Mouse (Mus musculus) cerebellum, postnatal 10 days (tissue): Measurements from ENCODE around the gene Idh3a.
A peak's percentile ranks its signal among the peaks of the same experiment; 100 is the strongest.
"Not testable (repeated sequence)": the region's sequence is repeated elsewhere in the genome, so short reads cannot be mapped to it uniquely, and the experiment has no call there.

ENCODE experiments used
- DNase-seq, 2 experiments: peaks; one replicate each; pipeline ENCODE4 v3.0.0; 2021; ENCODE audit warnings: mixed read lengths in 2 of 2

Idh3a gene

DNA sequence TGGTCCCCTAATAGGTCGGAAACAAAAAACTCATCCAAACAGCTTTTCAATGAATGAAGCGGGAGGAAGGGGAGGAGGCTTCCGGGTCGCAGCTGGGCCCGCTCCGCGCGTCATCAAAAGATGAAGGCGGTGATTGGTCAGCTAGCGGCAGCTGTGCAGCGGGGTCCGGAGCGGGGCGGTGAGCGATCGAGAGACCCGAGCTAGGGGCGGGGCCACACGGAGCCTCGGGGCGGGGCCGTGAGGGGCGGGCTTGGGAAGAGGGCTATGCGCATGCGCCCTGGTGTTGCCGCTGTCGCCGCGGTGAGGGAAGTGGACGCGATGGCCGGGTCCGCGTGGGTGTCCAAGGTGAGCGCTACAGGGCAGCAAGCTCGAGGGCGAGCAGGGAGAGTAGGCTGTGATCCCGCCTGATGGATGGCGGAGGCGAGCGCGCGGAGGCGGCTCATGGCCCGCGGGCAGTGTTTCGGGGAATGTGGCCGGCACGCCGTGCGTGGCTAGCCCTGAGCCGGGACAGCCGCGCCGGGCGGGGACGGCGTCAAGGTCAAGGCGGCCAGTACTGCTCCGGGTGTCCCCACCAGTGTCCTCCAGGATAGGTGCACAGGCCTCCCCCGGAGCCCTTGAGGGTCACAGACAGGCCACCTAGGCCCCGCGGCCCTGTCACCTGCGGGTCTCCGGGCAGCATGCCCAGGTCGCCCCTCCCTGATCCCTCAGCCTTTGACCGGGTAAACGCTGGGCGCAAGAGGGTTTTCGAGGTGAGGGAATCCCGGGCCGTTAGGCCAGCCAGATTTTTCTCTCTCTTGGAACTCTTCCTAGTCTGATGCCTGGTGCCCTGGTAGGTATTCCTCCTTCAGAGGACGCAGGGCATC is at the start of gene Idh3a:
Gene Idh3a, plus strand, starts transcription at position 136 of the 863 bp plus-strand sequence.
- peak; percentile 99 to 100 for DNase-seq

GRCm38 (mm10) chr9:54537030-54537429 is 49.1 kb upstream of the Idh3a start:
- peak; percentile 62 to 69 for DNase-seq

GRCm38 (mm10) chr9:54537480-54537879 is 48.7 kb upstream of the Idh3a start:
- no peak for DNase-seq

DNA sequence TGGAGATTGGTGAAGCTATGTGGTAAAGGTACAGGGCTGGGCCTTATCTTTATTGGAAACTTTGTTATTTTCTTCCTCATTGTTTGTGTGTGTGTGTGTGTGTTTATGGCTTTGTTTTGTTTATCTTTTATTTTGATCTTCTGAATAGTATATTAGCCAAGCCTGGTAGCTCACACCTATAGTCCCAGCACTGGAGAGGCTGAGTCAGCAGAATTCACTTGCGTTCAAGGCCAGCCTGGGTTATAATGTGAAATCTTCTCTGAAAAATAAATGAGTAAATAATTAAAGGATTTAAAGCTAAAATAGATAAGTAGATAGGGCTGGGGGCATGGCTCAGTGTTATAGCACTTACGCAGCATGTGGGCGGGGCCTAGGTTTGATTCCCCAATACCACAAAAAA is 47.9 kb upstream of the Idh3a start:
- peak in 1 of 2 experiments; percentile 2 for DNase-seq

DNA sequence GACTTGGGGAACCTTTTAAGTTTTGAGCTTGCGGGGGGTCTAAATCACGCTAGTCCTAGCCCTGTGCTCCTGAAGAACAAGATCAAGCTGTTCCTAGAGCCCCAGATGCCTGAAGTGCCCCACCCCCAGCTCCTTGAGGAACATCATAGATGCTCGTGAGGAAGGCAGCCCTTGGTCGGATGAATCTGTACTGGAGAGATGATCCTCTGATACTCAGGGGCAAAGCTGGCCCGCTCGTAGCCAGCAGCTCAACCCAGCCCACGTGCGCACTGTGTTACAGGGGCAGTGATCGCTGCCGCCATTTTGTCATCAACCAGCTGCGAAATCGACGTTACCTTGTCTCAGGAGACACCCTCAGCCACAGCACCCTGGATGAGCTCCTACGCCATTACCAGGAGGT is 47.5 kb upstream of the Idh3a start, which contains the start of gene Sh2d7:
Gene Sh2d7, plus strand, starts transcription at position 301 of the 400 bp plus-strand sequence.
- DNase-seq, result peak in 1 of 2 experiments; percentile 5

DNA sequence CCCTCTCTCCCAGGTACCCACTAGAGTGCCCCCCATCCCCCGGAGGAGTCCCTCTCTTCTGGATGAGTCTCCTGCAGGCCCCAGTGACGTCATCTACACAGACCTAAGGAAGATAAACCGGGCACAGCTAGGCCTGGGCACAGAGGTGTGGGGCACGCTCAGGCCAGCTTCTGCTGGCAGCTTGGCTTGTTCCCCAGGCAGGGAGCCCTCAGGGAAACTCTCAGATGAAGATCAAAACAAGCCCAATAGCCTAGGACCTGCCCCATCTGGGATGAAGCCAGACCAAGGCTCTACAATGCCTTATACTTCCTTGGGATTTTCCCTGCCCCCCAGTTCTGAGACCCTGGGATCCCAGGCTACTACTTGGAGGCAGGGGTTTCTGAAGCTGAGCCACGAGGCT is 45.3 kb upstream of the Idh3a start:
- DNase-seq, result peak; percentile 32 to 47

DNA sequence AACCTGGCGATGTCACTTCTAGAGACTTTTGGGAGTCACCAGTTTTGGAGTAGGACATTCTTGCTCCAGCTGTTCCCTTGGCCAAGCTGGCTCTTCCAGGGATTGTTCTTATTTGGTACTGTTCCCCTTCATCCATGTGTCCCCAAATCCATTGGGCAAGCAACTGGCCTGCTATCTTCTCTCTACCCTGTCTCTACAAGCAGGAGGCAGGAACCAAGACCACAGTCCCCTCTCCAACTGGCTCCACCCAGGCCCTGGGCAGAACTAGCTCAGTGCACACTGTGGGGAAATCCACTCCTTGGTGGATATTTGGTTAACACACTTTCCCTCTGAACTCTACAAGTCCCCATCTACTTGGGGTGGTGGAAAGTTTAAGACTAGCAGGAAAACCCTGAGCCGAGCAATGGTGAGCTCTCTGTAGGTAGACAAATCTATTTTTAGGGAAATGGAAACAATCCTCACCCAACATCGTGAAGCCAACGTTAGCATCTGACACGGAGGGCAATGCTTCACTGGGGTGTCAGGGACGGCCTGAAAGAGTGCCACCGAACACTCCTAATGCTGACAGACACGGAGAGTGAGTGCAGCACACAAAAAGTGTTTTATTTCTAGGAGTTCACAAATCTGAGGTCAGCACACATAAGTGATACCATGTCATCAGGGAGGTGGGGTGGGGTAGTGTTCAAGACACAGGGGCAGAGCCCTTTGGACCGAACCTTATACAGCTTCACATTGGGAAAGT is 41.8 kb upstream of the Idh3a start:
- DNase-seq, result no peak

DNA sequence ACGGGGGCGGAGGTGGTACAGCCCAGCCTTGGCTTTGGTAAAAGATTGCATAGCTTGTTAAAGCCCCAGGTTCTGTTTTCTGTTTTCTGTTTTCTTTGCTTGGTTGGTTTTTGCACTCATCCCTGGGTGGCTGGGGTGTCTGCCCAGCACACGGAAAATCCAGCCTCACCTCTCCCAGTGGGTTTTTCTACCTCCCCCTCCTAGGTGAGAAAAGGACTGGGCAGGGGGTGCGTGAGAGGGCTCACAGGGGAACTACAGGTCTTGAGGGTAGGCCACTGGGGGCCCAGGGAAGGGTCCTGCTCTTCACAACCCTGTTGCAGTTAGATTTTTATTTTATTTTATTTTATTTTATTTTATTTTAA is 41.2 kb upstream of the Idh3a start:
- no peak for DNase-seq

DNA sequence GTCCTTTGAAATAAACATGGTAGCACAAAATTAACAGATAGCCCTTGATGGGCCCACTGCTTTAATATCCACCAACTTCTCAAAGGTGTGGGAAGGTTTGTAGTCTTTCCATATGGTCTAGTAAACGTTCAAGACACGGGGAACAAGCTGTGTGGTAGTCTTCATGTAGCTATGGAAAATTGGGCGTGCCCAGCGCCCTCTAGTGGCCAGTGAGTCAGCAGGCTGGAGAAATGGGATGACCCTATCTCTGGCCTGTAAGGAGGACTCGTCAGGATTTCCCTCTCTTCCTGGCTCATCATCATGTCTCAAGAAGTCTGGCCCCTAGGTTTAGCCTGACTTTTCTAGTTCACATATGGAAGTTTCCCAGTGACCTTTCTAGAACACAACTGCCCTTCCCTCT is 38.6 kb upstream of the Idh3a start:
- DNase-seq, result peak; percentile 85 to 86

DNA sequence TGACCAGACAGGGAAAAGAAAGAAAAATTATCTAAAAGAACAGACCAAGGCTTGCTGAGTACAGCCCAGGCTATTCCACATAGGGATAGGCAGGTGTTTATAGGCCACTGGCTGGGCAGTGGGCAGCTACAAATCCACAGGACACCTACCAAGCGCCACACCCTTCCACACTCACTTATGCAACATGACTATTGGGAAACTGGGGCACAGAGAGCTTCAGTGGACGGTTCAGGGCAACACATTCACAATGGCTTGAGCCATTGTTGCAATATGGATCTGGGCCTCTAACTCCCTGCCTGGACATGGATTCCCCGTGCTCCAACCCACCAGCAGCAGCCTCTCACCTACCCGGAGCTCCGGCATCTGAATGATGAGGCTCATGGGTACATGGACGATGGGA is 36.7 kb upstream of the Idh3a start:
- DNase-seq, result no peak

GRCm38 (mm10) chr9:54552409-54552808 is 33.7 kb upstream of the Idh3a start:
- peak; percentile 83 to 88 for DNase-seq

DNA sequence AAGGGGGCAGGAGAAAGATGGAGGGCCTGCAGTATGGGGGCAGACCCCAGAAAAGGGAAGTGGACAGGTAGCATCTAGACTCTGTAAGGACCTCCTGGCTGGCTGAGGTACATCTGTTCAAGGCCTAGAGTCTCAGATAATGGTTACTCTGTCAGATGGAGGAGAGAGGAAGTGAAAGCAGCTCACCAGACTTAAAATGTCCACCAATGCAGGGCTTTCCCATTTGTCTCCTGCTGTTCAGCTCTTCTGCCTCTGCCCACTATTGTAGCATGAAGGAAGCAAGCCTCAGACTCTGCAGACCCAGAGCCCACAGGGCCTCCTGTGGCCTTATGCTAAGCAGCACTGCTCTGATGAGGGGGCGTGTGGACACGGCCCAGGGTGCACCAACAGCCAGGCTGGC is 31.1 kb upstream of the Idh3a start:
- no peak for DNase-seq

- DNase-seq, result peak in 1 of 2 experiments; percentile 35
These were observed 27.4 kb upstream of the Idh3a start for GRCm38 (mm10) chr9:54558731-54559130.

GRCm38 (mm10) chr9:54559771-54560471 is 26.2 kb upstream of the Idh3a start, which contains the start of gene Cib2:
Gene Cib2 (minus strand): TSS chr9:54560218.
- peak; percentile 86 to 91 for DNase-seq

DNA sequence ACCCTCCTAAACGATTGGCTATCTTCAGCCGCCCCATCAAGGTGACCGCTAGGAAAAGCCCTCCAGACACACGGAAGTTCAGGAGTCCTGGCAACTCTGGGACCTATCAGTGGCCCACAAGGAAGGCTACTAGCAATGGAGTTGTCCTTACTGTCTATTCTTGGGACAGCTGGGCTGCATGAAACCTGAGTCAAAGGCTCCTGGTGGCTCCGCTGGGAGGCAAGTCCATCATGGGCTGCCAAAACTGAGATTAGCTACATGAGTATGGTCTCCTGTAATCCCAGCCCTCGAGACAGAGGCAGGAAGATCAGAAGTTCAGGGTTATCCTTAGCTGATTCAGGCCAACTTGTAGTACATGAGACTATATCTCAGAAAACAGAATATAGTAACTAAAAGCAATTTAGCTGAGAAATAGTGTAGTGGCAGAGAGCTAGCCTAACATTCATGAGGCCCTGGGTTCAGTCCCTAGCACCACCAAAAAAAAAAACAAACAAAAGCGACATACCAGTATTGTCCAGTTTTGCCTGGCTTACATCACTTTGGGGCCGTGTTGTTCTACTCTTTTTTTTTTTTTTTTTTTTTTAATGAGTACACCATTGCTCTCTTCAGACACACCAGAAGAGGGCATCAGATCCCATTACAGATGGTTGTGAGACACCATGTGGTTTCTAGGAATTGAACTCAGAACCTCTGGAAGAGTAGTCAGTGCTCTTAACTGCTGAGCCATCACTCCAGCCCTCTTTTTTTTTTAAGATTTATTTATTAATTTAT is 25.1 kb upstream of the Idh3a start:
- DNase-seq, result no peak

GRCm38 (mm10) chr9:54566958-54567357 is 19.2 kb upstream of the Idh3a start:
- DNase-seq, result no peak

- no peak for DNase-seq
These were observed 17.4 kb upstream of the Idh3a start for GRCm38 (mm10) chr9:54568732-54569131.

- DNase-seq, result no peak
These were observed 14.8 kb upstream of the Idh3a start for GRCm38 (mm10) chr9:54571130-54571839.

- DNase-seq, result no peak
These were observed 2.4 kb upstream of the Idh3a start for GRCm38 (mm10) chr9:54583712-54584111.

DNA sequence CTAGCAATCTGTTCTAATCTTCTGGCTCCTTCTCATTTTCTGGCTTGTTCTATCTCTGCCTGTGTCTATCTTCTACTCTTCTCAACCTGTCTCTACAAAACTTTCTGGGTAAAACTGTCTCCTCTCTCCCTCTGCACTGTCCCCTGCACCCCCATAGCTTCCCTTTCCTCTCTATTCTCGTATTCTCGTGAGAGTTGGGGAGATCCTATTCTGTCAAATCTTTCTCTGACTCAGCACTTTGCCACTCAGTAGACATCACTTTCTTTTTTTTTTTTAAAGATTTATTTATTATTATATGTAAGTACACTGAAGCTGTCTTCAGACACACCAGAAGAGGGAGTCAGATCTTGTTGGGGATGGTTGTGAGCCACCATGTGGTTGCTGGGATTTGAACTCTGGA is 2.0 kb upstream of the Idh3a start:
- not testable (repeated sequence) for DNase-seq

DNA sequence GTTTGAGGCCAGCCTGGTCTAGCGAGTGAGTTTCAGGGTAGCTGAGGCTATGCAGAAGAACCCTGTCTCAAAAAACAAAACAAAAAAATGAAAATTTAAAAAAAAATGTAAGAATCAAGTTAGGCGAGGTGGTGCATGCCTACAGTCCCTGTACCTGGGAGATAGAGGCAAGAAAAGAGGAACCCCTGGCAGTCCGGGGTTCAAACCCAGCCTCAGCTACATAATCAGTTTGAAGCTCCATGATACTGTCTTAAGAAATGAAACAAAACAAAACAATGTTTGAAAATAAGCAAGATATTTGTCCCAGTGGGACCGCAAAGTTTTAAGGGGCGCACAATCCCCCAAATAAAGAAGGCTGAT is 315 bp upstream of the Idh3a start:
- no peak for DNase-seq

GRCm38 (mm10) chr9:54587863-54588262 is 1.7 kb downstream of the Idh3a start:
- DNase-seq, result no peak
